Mouse (Mus musculus) hindbrain, embryonic 13.5 days (tissue): Measurements from ENCODE around the gene Gm13090. TPM values are rescaled to one million over a fixed set of nuclear protein-coding genes. Genes with fewer than 3 reads are reported as not detected.

Experiments
- ATAC-seq: fragments of 200-750 bp; cut with Nextera tagmentation; 2 replicates; pipeline ENCODE4 v1.8.0; 2017; ENCODE audit warnings: moderate TSS enrichment; ENCODE audit not compliant: low FRiP score
- H3K27ac ChIP-seq: fragments of 300-500 bp; sonication (generic); 2 replicates; pipeline ENCODE4 v1.5.1; 2015; ENCODE audit warnings: inconsistent platforms, mild to moderate bottlenecking, moderate library complexity
- H3K27me3 ChIP-seq: fragments of 300-500 bp; sonication (generic); 2 replicates; pipeline ENCODE4 v1.6.1; 2015; ENCODE audit warnings: mild to moderate bottlenecking, inconsistent platforms
- H3K36me3 ChIP-seq: fragments of 300-500 bp; sonication (generic); 2 replicates; pipeline ENCODE4 v1.6.1; 2015; ENCODE audit warnings: mild to moderate bottlenecking, inconsistent platforms
- H3K4me1 ChIP-seq: fragments of 300-500 bp; sonication (generic); replicated peaks from 2 replicates; pipeline ENCODE4 v1.6.1; 2015; ENCODE audit warnings: inconsistent platforms
- H3K4me2 ChIP-seq: fragments of 300-500 bp; sonication (generic); 2 replicates; pipeline ENCODE4 v1.6.1; 2015; ENCODE audit warnings: inconsistent platforms, mild to moderate bottlenecking, moderate library complexity
- H3K4me3 ChIP-seq: fragments of 300-500 bp; sonication (generic); 2 replicates; pipeline ENCODE4 v1.5.1; 2015; ENCODE audit warnings: mild to moderate bottlenecking, inconsistent platforms
- H3K9ac ChIP-seq: fragments of 300-500 bp; sonication (generic); 2 replicates; pipeline ENCODE4 v1.6.1; 2015; ENCODE audit warnings: mild to moderate bottlenecking, inconsistent platforms
- H3K9me3 ChIP-seq: fragments of 300-500 bp; sonication (generic); 2 replicates; pipeline ENCODE4 v1.6.1; 2016; ENCODE audit warnings: inconsistent platforms
- WGBS: fragments of 180-500 bp; shearing (Covaris S2); methylation state at CpG from one replicate; pipeline ENCODE4 v1.1.7; 2015; 5-methylcytosine and 5-hydroxymethylcytosine counted together
- polyA plus RNA-seq: library from polyadenylated mRNA; unstranded; fragments of >200 nt; fragmentation: Nextera tagmentation; extraction: Ambion mirVana; gene quantifications from 2 replicates; pipeline ENCODE4 v1.2.1, GENCODE M21; 2015

Gm13090 gene
- not detected in 2 replicates for polyA plus RNA-seq

DNA sequence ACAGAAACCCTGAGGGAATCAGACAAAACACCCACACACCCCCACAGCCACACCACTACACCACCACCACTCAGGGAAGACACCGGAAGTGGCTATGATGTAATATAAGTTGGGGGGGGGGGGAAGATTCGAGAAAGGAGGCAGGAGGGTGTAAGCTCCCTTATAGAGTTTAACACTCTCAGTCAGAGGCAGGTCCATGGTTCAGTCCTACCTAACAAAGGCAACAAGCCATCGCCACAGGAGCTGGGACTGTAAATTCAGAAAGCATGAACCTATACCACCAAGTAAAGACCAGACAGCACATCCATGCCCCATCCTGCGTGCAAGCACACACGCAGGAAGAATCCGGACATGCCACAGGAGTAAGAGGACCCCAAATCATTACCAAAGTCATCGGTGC is at the start of gene Gm13090:
Gene Gm13090 (plus strand): TSS at position 301 of the 400 bp plus-strand sequence.
- Histone ChIP-seq H3K9ac (peak within 1 kb of the TSS; percentile 4; the same call in 1 of the 2 replicates), H3K36me3 (peaks cover 49% of the 10 kb centered on the region), H3K4me2 (no peak within 1 kb of the TSS), H3K27me3 (no peaks in the 10 kb centered on the region), H3K9me3 (no peaks in the 10 kb centered on the region), H3K4me3 (no peak within 1 kb of the TSS), H3K4me1 (peaks cover 16% of the 10 kb centered on the region), H3K27ac (peak within 1 kb of the TSS; percentile 1; the same call in 1 of the 2 replicates)
- 97% methylated on average over 7 of the region's 7 CpGs for WGBS
- ATAC-seq = no peak

DNA sequence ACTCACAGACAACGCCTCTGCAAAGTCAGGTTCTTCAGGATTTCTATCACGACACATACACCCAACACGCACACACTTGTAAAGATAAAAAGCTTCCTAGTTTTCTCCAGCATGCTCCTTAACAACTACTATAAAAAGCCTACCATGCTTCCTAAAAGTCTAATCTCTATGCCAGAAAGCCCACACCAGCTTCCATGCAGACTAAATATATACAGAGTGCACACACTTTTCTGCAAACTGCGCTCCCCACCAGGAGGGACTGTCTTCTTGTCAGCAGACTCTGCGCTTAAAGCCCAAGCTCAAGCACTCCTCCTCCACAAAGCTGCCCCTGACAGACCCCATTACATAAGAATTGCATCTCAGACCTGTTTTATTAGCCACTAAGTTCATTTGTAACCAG is 47.9 kb upstream of the Gm13090 start:
- no peak overlapping the region for H3K4me2 ChIP-seq
- peaks cover 17% of the 10 kb centered on the region for H3K4me1 ChIP-seq
- peaks cover 16% of the 10 kb centered on the region for H3K27me3 ChIP-seq
- no peaks in the 10 kb centered on the region for H3K9me3 ChIP-seq
- H3K36me3 ChIP-seq = peaks cover 2% of the 10 kb centered on the region
- 94% methylated on average over 5 of the region's 5 CpGs for WGBS
- no peak for ATAC-seq
- no peak overlapping the region for H3K27ac ChIP-seq
- no peak overlapping the region for H3K9ac ChIP-seq
- H3K4me3 ChIP-seq = no peak overlapping the region

GRCm38 (mm10) chr4:151043281-151043680 is 46.1 kb upstream of the Gm13090 start:
- Histone ChIP-seq H3K27ac (no peak overlapping the region), H3K4me3 (peak overlapping the region; percentile 59; the same call in 1 of the 2 replicates), H3K36me3 (peaks cover 19% of the 10 kb centered on the region), H3K4me2 (peak overlapping the region; percentile 94), H3K27me3 (peaks cover 16% of the 10 kb centered on the region), H3K9ac (no peak overlapping the region), H3K4me1 (peaks cover 17% of the 10 kb centered on the region), H3K9me3 (no peaks in the 10 kb centered on the region)
- no peak for ATAC-seq
- 52% methylated on average over 5 of the region's 5 CpGs for WGBS

DNA sequence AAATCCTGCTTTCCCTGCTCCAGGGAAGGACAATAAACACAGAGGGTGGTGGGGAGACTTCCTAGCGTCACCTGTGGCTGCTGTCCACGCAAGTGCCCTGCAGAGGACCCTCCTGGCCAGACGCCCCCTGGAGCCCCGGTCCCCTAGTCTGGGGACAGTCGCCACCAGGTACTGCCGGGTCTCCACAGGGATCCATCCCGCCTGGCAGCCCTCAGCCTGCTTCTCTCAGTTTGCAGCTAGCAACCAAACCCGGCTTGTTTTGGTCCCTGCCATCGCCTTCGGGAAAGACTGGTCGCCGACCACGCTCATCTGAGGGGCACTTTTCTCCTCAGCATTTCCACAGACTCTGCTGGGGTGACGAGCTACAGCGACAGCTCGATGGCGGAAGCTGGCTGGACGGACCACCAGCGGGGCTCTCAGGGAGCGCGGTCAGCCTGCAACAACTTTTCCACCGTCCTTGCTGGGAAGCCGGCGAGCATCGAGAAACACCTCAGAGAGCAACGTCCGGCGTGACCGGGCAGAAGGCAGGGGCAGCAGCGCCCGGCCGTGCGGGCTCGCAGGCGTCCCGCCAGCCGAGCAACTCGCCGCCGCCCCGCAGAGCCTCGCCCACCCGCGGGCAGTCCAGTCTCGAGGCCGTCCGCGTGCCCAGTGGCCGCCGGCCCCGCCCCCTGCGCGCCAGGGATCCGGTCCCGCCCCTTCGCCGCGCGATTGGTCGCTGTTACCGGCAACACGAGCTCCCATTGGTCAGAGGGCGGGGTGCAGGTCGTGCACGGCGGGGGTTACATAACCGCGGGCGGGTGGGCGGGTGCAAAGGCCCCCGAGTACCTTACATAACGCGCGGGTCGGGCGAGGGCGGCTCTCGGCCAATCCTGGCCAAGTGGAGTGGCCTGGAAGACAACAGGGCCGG is 45.1 kb upstream of the Gm13090 start, which contains the start of gene Per3:
Gene Per3 (minus strand): TSS at position 629 of the 907 bp plus-strand sequence.
- H3K9ac ChIP-seq = peak within 1 kb of the TSS; percentile 72
- under 1% methylated on average over 67 of the region's 79 CpGs for WGBS
- ATAC-seq = peak; percentile 96
- peaks cover 17% of the 10 kb centered on the region for H3K4me1 ChIP-seq
- H3K27ac ChIP-seq = peak within 1 kb of the TSS; percentile 35
- H3K4me2 ChIP-seq = peak within 1 kb of the TSS; percentile 94
- peak within 1 kb of the TSS; percentile 59 for H3K4me3 ChIP-seq
- H3K9me3 ChIP-seq = no peaks in the 10 kb centered on the region
- peaks cover 29% of the 10 kb centered on the region for H3K36me3 ChIP-seq
- H3K27me3 ChIP-seq = peaks cover 16% of the 10 kb centered on the region

- H3K27ac ChIP-seq = no peak overlapping the region; the same call in 1 of the 2 replicates
- peak overlapping the region; percentile 53; the same call in 1 of the 2 replicates for H3K9ac ChIP-seq
- ATAC-seq = peak; percentile 8; the same call in 1 of the 2 replicates
Measured at GRCm38 (mm10) chr4:151044944-151045570, 44.3 kb upstream of the Gm13090 start.

GRCm38 (mm10) chr4:151046524-151046923 is 42.8 kb upstream of the Gm13090 start:
- no peak for ATAC-seq
- Histone ChIP-seq H3K4me3 (no peak overlapping the region), H3K27me3 (peaks cover 16% of the 10 kb centered on the region), H3K9me3 (no peaks in the 10 kb centered on the region), H3K9ac (no peak overlapping the region), H3K36me3 (peaks cover 50% of the 10 kb centered on the region), H3K27ac (no peak overlapping the region), H3K4me2 (no peak overlapping the region), H3K4me1 (peaks cover 17% of the 10 kb centered on the region)
- 98% methylated on average over 3 of the region's 3 CpGs for WGBS

More at GRCm38 (mm10) chr4:151044944-151045570, 44.3 kb upstream of the Gm13090 start:
- H3K4me2 ChIP-seq = peak overlapping the region; percentile 94
- H3K4me1 ChIP-seq = peaks cover 17% of the 10 kb centered on the region
- 4% methylated on average over 21 of the region's 21 CpGs for WGBS
- H3K9me3 ChIP-seq = no peaks in the 10 kb centered on the region
- H3K36me3 ChIP-seq = peaks cover 37% of the 10 kb centered on the region
- peaks cover 16% of the 10 kb centered on the region for H3K27me3 ChIP-seq
- H3K4me3 ChIP-seq = peak overlapping the region; percentile 59

GRCm38 (mm10) chr4:151051162-151051561 is 38.2 kb upstream of the Gm13090 start:
- 90% methylated on average over 1 of the region's 1 CpGs for WGBS

DNA sequence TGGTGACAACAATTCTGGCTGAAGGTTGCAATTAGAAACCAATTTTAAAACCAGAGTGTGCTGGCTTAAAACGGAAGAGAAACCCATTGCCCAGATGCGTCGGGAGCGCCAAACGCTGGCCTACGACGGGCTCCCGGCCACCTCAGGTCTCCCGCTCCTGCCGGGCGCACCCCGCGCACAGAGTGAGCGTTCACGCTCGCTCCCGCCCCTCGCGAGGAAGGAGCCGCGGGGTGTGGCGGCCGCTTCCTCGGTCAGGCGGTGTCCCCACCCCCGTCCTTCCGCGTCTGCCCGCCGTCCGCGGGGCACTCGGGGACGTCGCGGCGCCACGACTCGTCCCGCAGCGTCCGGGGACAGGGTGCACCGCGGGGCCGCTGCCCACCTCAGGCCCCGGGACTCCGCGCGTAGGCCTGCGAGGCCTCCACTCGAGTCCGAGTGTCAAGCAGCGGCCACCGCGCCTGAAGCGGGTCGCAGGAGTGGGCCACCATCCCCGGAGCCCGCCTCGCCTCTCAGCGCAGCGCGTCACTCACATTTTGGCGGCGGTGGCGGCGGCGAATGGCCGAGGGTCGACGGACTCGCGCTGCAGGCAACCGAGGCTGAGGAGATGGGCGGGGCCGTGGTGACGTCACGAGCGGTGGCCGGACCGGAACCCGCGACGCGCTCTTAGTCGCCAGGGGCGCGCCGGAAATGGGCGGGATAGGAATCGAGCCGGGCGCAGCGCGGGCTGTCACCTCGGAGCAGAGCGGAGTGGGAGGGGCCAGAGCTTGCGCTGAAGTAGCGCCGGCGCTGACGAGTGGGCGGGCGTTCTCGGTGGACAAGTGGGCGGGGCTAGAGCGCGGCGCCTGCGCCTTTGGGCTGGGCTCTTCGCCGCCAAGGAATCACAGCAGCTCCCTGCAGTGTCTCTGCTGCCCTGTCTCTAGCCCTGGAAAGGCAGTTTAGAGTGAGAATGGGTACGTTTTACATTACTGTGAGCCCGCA is 31.7 kb upstream of the Gm13090 start, which contains the start of gene Vamp3:
Gene Vamp3 (minus strand): TSS at position 617 of the 975 bp plus-strand sequence.
- peak; percentile 99 for ATAC-seq
- Histone ChIP-seq H3K4me1 (peaks cover 28% of the 10 kb centered on the region), H3K27me3 (no peaks in the 10 kb centered on the region), H3K4me2 (peak within 1 kb of the TSS; percentile 71), H3K9me3 (no peaks in the 10 kb centered on the region), H3K36me3 (peaks cover 38% of the 10 kb centered on the region), H3K9ac (peak within 1 kb of the TSS; percentile 95), H3K27ac (peak within 1 kb of the TSS; percentile 96), H3K4me3 (peak within 1 kb of the TSS; percentile 90)
- WGBS = under 1% methylated on average over 102 of the region's 114 CpGs

More at GRCm38 (mm10) chr4:151051162-151051561, 38.2 kb upstream of the Gm13090 start:
- Histone ChIP-seq H3K4me3 (no peak overlapping the region), H3K27me3 (no peaks in the 10 kb centered on the region), H3K9me3 (no peaks in the 10 kb centered on the region), H3K4me1 (peaks cover 9% of the 10 kb centered on the region), H3K4me2 (no peak overlapping the region), H3K36me3 (peaks cover 78% of the 10 kb centered on the region), H3K27ac (no peak overlapping the region), H3K9ac (no peak overlapping the region)
- no peak for ATAC-seq

DNA sequence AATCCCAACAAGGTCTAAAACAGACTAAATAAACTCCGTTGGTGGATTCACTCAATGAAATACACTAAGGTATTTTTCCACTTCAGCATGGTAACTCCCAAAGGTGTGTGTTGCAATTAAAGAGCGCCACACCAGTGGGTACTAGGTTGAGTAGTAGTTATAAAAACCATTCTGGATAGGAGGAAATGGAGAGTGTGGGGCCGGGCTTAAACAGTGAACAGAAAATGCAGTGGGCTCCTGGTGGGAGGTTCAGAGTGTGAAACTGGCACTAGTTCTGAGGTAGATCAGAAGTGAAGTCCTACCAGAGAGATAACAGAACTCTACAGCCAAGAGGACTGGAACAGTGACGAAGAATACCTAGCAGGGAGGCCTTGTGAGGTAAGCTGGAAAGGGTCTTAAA is 30.7 kb upstream of the Gm13090 start:
- Histone ChIP-seq H3K27ac (peak overlapping the region; percentile 91), H3K4me1 (peaks cover 28% of the 10 kb centered on the region), H3K4me2 (peak overlapping the region; percentile 62), H3K9ac (peak overlapping the region; percentile 70), H3K36me3 (peaks cover 38% of the 10 kb centered on the region), H3K27me3 (no peaks in the 10 kb centered on the region), H3K4me3 (peak overlapping the region; percentile 90), H3K9me3 (no peaks in the 10 kb centered on the region)
- WGBS = 83% methylated on average over 4 of the region's 4 CpGs
- no peak for ATAC-seq

DNA sequence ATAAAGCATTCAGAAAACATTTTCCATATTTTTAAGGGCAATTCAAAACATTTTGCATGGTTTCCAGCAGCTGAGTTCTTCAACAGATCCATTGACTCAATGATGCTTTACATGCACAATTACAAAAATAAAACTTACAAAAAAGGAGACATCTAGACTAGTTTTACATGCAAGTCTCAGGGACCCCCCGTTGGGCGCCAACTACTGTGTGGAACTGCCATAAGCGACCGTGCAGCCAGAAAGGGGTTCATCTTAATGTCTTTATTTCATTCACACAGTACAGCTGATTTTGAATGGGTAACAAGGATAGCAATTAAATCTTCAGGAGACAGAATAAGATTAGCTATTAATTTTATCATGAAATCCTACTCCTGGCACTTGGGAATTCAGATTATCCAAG is 29.8 kb upstream of the Gm13090 start:
- ATAC-seq = no peak
- no peak overlapping the region for H3K9ac ChIP-seq
- 87% methylated on average over 4 of the region's 4 CpGs for WGBS
- no peak overlapping the region for H3K27ac ChIP-seq
- no peaks in the 10 kb centered on the region for H3K9me3 ChIP-seq
- peaks cover 29% of the 10 kb centered on the region for H3K36me3 ChIP-seq
- H3K4me2 ChIP-seq = no peak overlapping the region
- no peak overlapping the region for H3K4me3 ChIP-seq
- peaks cover 23% of the 10 kb centered on the region for H3K4me1 ChIP-seq
- H3K27me3 ChIP-seq = no peaks in the 10 kb centered on the region

GRCm38 (mm10) chr4:151068751-151069150 is 20.6 kb upstream of the Gm13090 start:
- no peak for ATAC-seq
- 84% methylated on average over 4 of the region's 4 CpGs for WGBS
- H3K27ac ChIP-seq = no peak overlapping the region
- H3K27me3 ChIP-seq = no peaks in the 10 kb centered on the region
- H3K9ac ChIP-seq = no peak overlapping the region
- no peaks in the 10 kb centered on the region for H3K4me1 ChIP-seq
- no peak overlapping the region for H3K4me2 ChIP-seq
- peaks cover 84% of the 10 kb centered on the region for H3K36me3 ChIP-seq
- no peaks in the 10 kb centered on the region for H3K9me3 ChIP-seq
- H3K4me3 ChIP-seq = no peak overlapping the region
